Mouse (Mus musculus): ENCODE measurements around the gene Mamld1. TPM values are rescaled to one million over a fixed set of nuclear protein-coding genes. Genes with fewer than 3 reads are reported as not detected.

Mamld1 gene
- polyA plus RNA-seq, 1 experiment from 2014 or later: 5.6 TPM

GRCm38 (mm10) chrX:71181526-71181925, 131.5 kb downstream of the Mamld1 start:
- Histone ChIP-seq H3K9ac (no peak overlapping the region), H3K9me3 (no peaks in the 10 kb centered on the region), H3K4me3 (no peak overlapping the region), H3K36me3 (replicated peaks) (no peaks in the 10 kb centered on the region), H3K4me1 (no peaks in the 10 kb centered on the region), H3K27me3 (replicated peaks) (no peaks in the 10 kb centered on the region), H3K27ac (no peak overlapping the region), H3K4me2 (no peak overlapping the region)
- WGBS: 74% methylated on average over 3 of the region's 3 CpGs
- no peak for ATAC-seq (replicated peaks)

GRCm38 (mm10) chrX:71183671-71184070, 133.6 kb downstream of the Mamld1 start:
- no peak for ATAC-seq (replicated peaks)
- WGBS: 85% methylated on average over 4 of the region's 4 CpGs
- H3K36me3 ChIP-seq (replicated peaks): no peaks in the 10 kb centered on the region

GRCm38 (mm10) chrX:71186396-71186795, 136.3 kb downstream of the Mamld1 start:
- 93% methylated on average over 1 of the region's 1 CpGs for WGBS
- H3K9me3 ChIP-seq: no peaks in the 10 kb centered on the region

More at GRCm38 (mm10) chrX:71183671-71184070, 133.6 kb downstream of the Mamld1 start:
- H3K9ac ChIP-seq: no peak overlapping the region
- no peak overlapping the region for H3K27ac ChIP-seq
- H3K4me2 ChIP-seq: no peak overlapping the region
- no peak overlapping the region for H3K4me3 ChIP-seq
- H3K4me1 ChIP-seq: no peaks in the 10 kb centered on the region
- no peaks in the 10 kb centered on the region for H3K9me3 ChIP-seq
- H3K27me3 ChIP-seq (replicated peaks): no peaks in the 10 kb centered on the region

GRCm38 (mm10) chrX:71204776-71205175, 154.7 kb downstream of the Mamld1 start:
- Histone ChIP-seq H3K27ac (no peak overlapping the region), H3K9me3 (no peaks in the 10 kb centered on the region), H3K4me3 (no peak overlapping the region), H3K4me1 (no peaks in the 10 kb centered on the region), H3K27me3 (replicated peaks) (no peaks in the 10 kb centered on the region), H3K4me2 (no peak overlapping the region), H3K36me3 (replicated peaks) (no peaks in the 10 kb centered on the region), H3K9ac (no peak overlapping the region)
- no peak for ATAC-seq (replicated peaks)
- 79% methylated on average over 2 of the region's 2 CpGs for WGBS

More at GRCm38 (mm10) chrX:71186396-71186795, 136.3 kb downstream of the Mamld1 start:
- Histone ChIP-seq H3K9ac (no peak overlapping the region), H3K4me2 (no peak overlapping the region), H3K4me1 (no peaks in the 10 kb centered on the region), H3K27me3 (replicated peaks) (no peaks in the 10 kb centered on the region), H3K27ac (no peak overlapping the region), H3K4me3 (no peak overlapping the region), H3K36me3 (replicated peaks) (no peaks in the 10 kb centered on the region)
- no peak for ATAC-seq (replicated peaks)

Other genes starting within 250 kb of the Mamld1 start
- 4.5 and 5.5 TPM in 2 replicates for gene Mtm1, start 160.5 kb downstream of the Mamld1 start, polyA plus RNA-seq (2015; fragmentation: Nextera tagmentation; extraction: Ambion mirVana)